Mouse (Mus musculus) kidney, adult 2 months (tissue): ENCODE results near the gene Mgl2. TPM values are rescaled to one million over a fixed set of nuclear protein-coding genes. Genes with fewer than 3 reads are reported as not detected.

ENCODE experiments used
- DNase-seq: peaks from one replicate; pipeline ENCODE4 v3.0.0; 2021
- H3K27ac ChIP-seq: fragments of 200-500 bp; 2 replicates; pipeline ENCODE4 v1.5.1; 2012; ENCODE audit warnings: low read depth, low read length, control low read depth, inconsistent platforms; ENCODE audit not compliant: insufficient read depth
- H3K27me3 ChIP-seq: fragments of 200-500 bp; replicated peaks from 2 replicates; pipeline ENCODE4 v1.6.1; 2012; ENCODE audit warnings: mild to moderate bottlenecking, moderate library complexity, low read length, inconsistent platforms; ENCODE audit not compliant: control insufficient read depth, insufficient read depth
- H3K36me3 ChIP-seq: fragments of 200-500 bp; 2 replicates; pipeline ENCODE4 v1.6.1; 2012; ENCODE audit warnings: mild to moderate bottlenecking, moderate library complexity, low read length, inconsistent platforms; ENCODE audit not compliant: control insufficient read depth, insufficient read depth
- H3K4me1 ChIP-seq: fragments of 200-500 bp; 2 replicates; pipeline ENCODE4 v1.6.1; 2011; ENCODE audit warnings: low read length; ENCODE audit not compliant: control insufficient read depth, insufficient read depth
- H3K4me3 ChIP-seq: fragments of 200-500 bp; 2 replicates; pipeline ENCODE4 v1.5.1; 2011; ENCODE audit warnings: mild to moderate bottlenecking, low read depth, low read length, control low read depth; ENCODE audit not compliant: insufficient read depth
- CTCF ChIP-seq: fragments of 200-500 bp; conservative IDR thresholded peaks from 2 replicates; pipeline ENCODE4 v1.5.1; 2011; ENCODE audit warnings: low read depth, mild to moderate bottlenecking, control low read depth, low read length, moderate library complexity, mixed read lengths; ENCODE audit not compliant: insufficient read depth, insufficient read length
- POLR2A ChIP-seq: fragments of 200-500 bp; IDR thresholded peaks from one replicate; pipeline ENCODE4 v1.6.1; 2011; ENCODE audit warnings: low read depth, low read length, control low read depth
- WGBS: fragments of 180-500 bp; shearing (Covaris S2); methylation state at CpG from one replicate; pipeline ENCODE4 v1.1.7; 2018; 5-methylcytosine and 5-hydroxymethylcytosine counted together
- polyA plus RNA-seq: library from polyadenylated mRNA; depleted of rRNA; stranded (reverse); fragments of >200 nt; gene quantifications from 2 replicates; pipeline ENCODE4 v1.2.3, GENCODE M21; 2012

Mgl2 gene
- polyA plus RNA-seq, 1 experiment = 6.2 TPM

- WGBS = 34% methylated on average over 7 of the region's 7 CpGs
- no peaks in the 10 kb centered on the region for H3K27me3 ChIP-seq
These were observed 41.1 kb downstream of the Mgl2 start for GRCm38 (mm10) chr11:70171181-70171580.

GRCm38 (mm10) chr11:70171847-70172246 lies 41.7 kb downstream of the Mgl2 start:
- Histone ChIP-seq H3K4me1 (peaks cover 6% of the 10 kb centered on the region; the same call in 1 of the 2 replicates), H3K36me3 (no peaks in the 10 kb centered on the region), H3K4me3 (no peak overlapping the region), H3K27ac (peak overlapping the region; percentile 13; the same call in 1 of the 2 replicates), H3K27me3 (no peaks in the 10 kb centered on the region)
- TF ChIP-seq POLR2A = no peak
- TF ChIP-seq CTCF = peak; percentile 51
- 63% methylated on average over 3 of the region's 3 CpGs for WGBS
- peak; percentile 56 for DNase-seq

More at GRCm38 (mm10) chr11:70171181-70171580, 41.1 kb downstream of the Mgl2 start:
- Histone ChIP-seq H3K4me1 (peaks cover 6% of the 10 kb centered on the region; the same call in 1 of the 2 replicates), H3K36me3 (no peaks in the 10 kb centered on the region), H3K4me3 (no peak overlapping the region), H3K27ac (no peak overlapping the region)
- TF ChIP-seq POLR2A (no peak), CTCF (no peak)
- peak; percentile 93 for DNase-seq

- TF ChIP-seq CTCF (peak; percentile 40; the same call in 1 of the 2 replicates), POLR2A (no peak)
- 48% methylated on average over 5 of the region's 5 CpGs for WGBS
- Histone ChIP-seq H3K4me3 (no peak overlapping the region), H3K27me3 (no peaks in the 10 kb centered on the region), H3K36me3 (no peaks in the 10 kb centered on the region), H3K27ac (no peak overlapping the region), H3K4me1 (peaks cover 6% of the 10 kb centered on the region; the same call in 1 of the 2 replicates)
- DNase-seq = peak; percentile 48
These were observed 42.2 kb downstream of the Mgl2 start for GRCm38 (mm10) chr11:70172298-70172697.

GRCm38 (mm10) chr11:70174491-70174890 lies 44.4 kb downstream of the Mgl2 start:
- Histone ChIP-seq H3K36me3 (no peaks in the 10 kb centered on the region), H3K4me3 (no peak overlapping the region), H3K4me1 (peaks cover 6% of the 10 kb centered on the region; the same call in 1 of the 2 replicates), H3K27ac (peak overlapping the region; percentile 56; the same call in 1 of the 2 replicates), H3K27me3 (no peaks in the 10 kb centered on the region)
- no peak for TF ChIP-seq POLR2A
- no peak for TF ChIP-seq CTCF
- WGBS = 47% methylated on average over 4 of the region's 4 CpGs
- peak; percentile 91 for DNase-seq

GRCm38 (mm10) chr11:70177647-70178046 lies 47.5 kb downstream of the Mgl2 start:
- Histone ChIP-seq H3K4me3 (no peak overlapping the region), H3K27ac (no peak overlapping the region), H3K27me3 (no peaks in the 10 kb centered on the region), H3K36me3 (no peaks in the 10 kb centered on the region), H3K4me1 (peaks cover 3% of the 10 kb centered on the region; the same call in 1 of the 2 replicates)
- TF ChIP-seq POLR2A = no peak
- TF ChIP-seq CTCF = peak; percentile 40
- 77% methylated on average over 8 of the region's 8 CpGs for WGBS
- DNase-seq = peak; percentile 17

DNA sequence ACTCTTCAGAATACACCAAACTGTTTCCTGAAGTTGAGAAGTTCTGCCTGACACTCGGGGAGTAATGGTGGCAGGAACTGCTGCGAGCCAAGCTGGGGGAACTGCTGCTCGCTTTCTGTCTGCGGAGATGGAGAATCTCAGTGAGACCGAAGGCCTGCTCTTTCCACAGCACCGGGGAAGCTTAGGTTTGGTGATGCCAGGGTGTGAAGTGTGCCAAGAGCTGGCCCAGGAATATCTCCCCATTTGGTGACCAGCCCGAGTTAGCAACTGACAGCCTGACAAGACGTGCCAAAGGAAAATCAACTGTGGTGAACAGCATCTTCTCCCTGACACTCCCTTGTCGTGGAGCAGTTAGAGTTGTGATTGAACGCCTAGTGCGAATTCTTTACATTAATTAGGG lies 48.2 kb downstream of the Mgl2 start:
- DNase-seq = no peak
- H3K27me3 ChIP-seq = no peaks in the 10 kb centered on the region
- no peak overlapping the region for H3K4me3 ChIP-seq
- peaks cover 3% of the 10 kb centered on the region; the same call in 1 of the 2 replicates for H3K4me1 ChIP-seq
- H3K27ac ChIP-seq = no peak overlapping the region
- TF ChIP-seq CTCF = no peak
- TF ChIP-seq POLR2A = no peak
- no peaks in the 10 kb centered on the region for H3K36me3 ChIP-seq
- 86% methylated on average over 11 of the region's 11 CpGs for WGBS

GRCm38 (mm10) chr11:70178756-70179155 lies 48.6 kb downstream of the Mgl2 start:
- DNase-seq = no peak
- no peak overlapping the region for H3K4me3 ChIP-seq
- 76% methylated on average over 11 of the region's 11 CpGs for WGBS
- H3K4me1 ChIP-seq = peaks cover 3% of the 10 kb centered on the region; the same call in 1 of the 2 replicates
- no peaks in the 10 kb centered on the region for H3K27me3 ChIP-seq
- no peaks in the 10 kb centered on the region for H3K36me3 ChIP-seq
- H3K27ac ChIP-seq = no peak overlapping the region
- TF ChIP-seq CTCF (no peak), POLR2A (no peak)

DNA sequence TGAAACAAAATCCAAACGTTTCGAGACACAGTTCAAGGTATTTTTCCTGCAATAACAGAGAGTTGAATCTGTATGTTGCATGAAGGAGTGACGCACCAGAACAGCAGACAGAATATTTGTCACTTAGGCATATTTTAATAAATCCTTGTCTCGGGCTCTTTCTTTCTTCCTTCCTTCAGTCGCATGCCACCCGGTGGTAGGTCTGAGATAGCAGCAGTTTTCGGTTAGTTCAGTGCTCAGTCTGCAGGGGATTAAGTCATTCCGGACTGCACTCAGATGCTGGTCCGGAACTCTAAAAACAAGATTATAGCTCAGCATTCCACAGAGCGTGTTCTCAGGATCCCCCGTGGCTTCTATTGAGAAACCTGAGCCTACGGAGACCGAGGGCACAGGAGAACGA lies 49.3 kb downstream of the Mgl2 start:
- Histone ChIP-seq H3K27me3 (no peaks in the 10 kb centered on the region), H3K36me3 (no peaks in the 10 kb centered on the region), H3K4me1 (no peaks in the 10 kb centered on the region; the same call in 1 of the 2 replicates), H3K4me3 (no peak overlapping the region), H3K27ac (no peak overlapping the region)
- TF ChIP-seq CTCF = peak; percentile 61
- no peak for TF ChIP-seq POLR2A
- peak; percentile 27 for DNase-seq
- 23% methylated on average over 14 of the region's 14 CpGs for WGBS
